Mouse (Mus musculus): ENCODE data around the gene Siae. TPM values are rescaled to one million over a fixed set of nuclear protein-coding genes. Genes with fewer than 3 reads are reported as not detected.

The Siae gene
- polyA plus RNA-seq, 1 experiment from 2014 or later, result 12.0 TPM

GRCm38 (mm10) chr9:37689970-37690686 lies 134.6 kb downstream of the Siae start:
- ATAC-seq (ENCODE audit: insufficient number of reproducible peaks, insufficient read depth, low FRiP score, low read depth), result no peak
- Histone ChIP-seq H3K4me1 (ENCODE audit: control insufficient read depth in 2 of 2, insufficient read depth in 2 of 2, low read length in 2 of 2) (no peaks in the 10 kb centered on the region), H3K4me3 (ENCODE audit: control insufficient read depth in 1 of 2, insufficient read depth in 1 of 2, low read depth in 1 of 2, low read length in 2 of 2) (no peak overlapping the region), H3K9me3 (ENCODE audit: control insufficient read depth, low read length) (no peaks in the 10 kb centered on the region), H3K4me2 (ENCODE audit: low read length) (no peak overlapping the region), H3K27me3 (ENCODE audit: control insufficient read depth, insufficient read depth, low read length) (no peaks in the 10 kb centered on the region), H3K27ac (replicated peaks in 1 of 2; ENCODE audit: control insufficient read depth in 1 of 2, insufficient read depth in 1 of 2, low read depth in 2 of 2, low read length in 2 of 2) (no peak overlapping the region), H3K9ac (ENCODE audit: low read length) (no peak overlapping the region), H3K36me3 (ENCODE audit: control insufficient read depth, insufficient read depth, low read length) (no peaks in the 10 kb centered on the region)
- 49% methylated on average over 5 of the region's 5 CpGs for WGBS

Other genes with a start within 250 kb of the Siae start
- gene Ccdc15, start 207.3 kb upstream of the Siae start, polyA plus RNA-seq (2014; fragmentation: Nextera tagmentation; extraction: Ambion mirVana), result 3.3 and 4.4 TPM in 2 replicates
- not detected in 2 replicates for gene Hepacam, start 188.3 kb upstream of the Siae start, polyA plus RNA-seq (2014; fragmentation: Nextera tagmentation; extraction: Ambion mirVana)
- gene Robo4, start 153.8 kb upstream of the Siae start, polyA plus RNA-seq (2014; fragmentation: Nextera tagmentation; extraction: Ambion mirVana), result 10.4 and 11.3 TPM in 2 replicates
- gene Robo3, start 122.5 kb upstream of the Siae start, polyA plus RNA-seq (2014; fragmentation: Nextera tagmentation; extraction: Ambion mirVana), result 0.15 and 0.16 TPM in 2 replicates
- gene Msantd2, start 66.4 kb upstream of the Siae start, polyA plus RNA-seq (2014; fragmentation: Nextera tagmentation; extraction: Ambion mirVana), result 13.8 and 17.5 TPM in 2 replicates
- 78.2 and 81.9 TPM in 2 replicates for gene Esam, start 27.6 kb upstream of the Siae start, polyA plus RNA-seq (2014; fragmentation: Nextera tagmentation; extraction: Ambion mirVana)
- gene Vsig2, start 16.4 kb upstream of the Siae start, polyA plus RNA-seq (2014; fragmentation: Nextera tagmentation; extraction: Ambion mirVana), result 0.74 and 1.6 TPM in 2 replicates
- 3.5 and 3.8 TPM in 2 replicates for gene Nrgn, start 2.8 kb upstream of the Siae start, polyA plus RNA-seq (2014; fragmentation: Nextera tagmentation; extraction: Ambion mirVana)
- gene Spa17, start 58.0 kb downstream of the Siae start, polyA plus RNA-seq (2014; fragmentation: Nextera tagmentation; extraction: Ambion mirVana), result 6.6 and 7.3 TPM in 2 replicates
- 113 and 126 TPM in 2 replicates for gene Tbrg1, start 101.6 kb downstream of the Siae start, polyA plus RNA-seq (2014; fragmentation: Nextera tagmentation; extraction: Ambion mirVana)
- gene Panx3, start 113.5 kb downstream of the Siae start, polyA plus RNA-seq (2014; fragmentation: Nextera tagmentation; extraction: Ambion mirVana), result not detected in 2 replicates
- not detected in 2 replicates for gene Olfr160, start 160.6 kb downstream of the Siae start, polyA plus RNA-seq (2014; fragmentation: Nextera tagmentation; extraction: Ambion mirVana)
- not detected in 2 replicates for gene Olfr874, start 189.4 kb downstream of the Siae start, polyA plus RNA-seq (2014; fragmentation: Nextera tagmentation; extraction: Ambion mirVana)
- not detected in 2 replicates for gene Olfr875, start 216.2 kb downstream of the Siae start, polyA plus RNA-seq (2014; fragmentation: Nextera tagmentation; extraction: Ambion mirVana)
- gene Olfr876, start 247.3 kb downstream of the Siae start, polyA plus RNA-seq (2014; fragmentation: Nextera tagmentation; extraction: Ambion mirVana), result not detected in 2 replicates

All from heart, embryonic 14.5 days (tissue).